Mouse (Mus musculus): Measurements from ENCODE around the gene Olfr718-ps1.

DNA sequence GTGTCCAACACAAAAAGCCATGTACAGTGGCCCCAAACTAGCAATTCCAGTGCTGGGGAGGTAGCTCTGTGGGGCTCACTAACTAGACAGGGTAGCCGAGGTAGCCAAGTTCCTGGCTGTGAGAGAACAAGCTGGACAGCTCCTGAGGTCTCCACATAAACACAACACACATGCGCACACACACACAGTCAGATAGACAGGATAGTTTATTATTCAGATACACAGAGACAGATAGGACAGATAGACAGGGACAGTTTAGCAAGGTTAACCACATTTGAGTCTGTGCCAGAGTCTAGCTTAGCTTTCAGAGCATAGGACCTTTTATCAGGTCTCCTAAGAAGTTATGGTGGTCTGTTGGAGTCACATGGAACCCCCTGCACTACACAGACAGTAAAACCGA, 40.5 kb downstream of the Olfr718-ps1 start:
- TF ChIP-seq CTCF (IDR thresholded peaks at IDR 0.05; ENCODE audit: borderline replicate concordance, insufficient read depth, low read depth, low read length) (no peak), POLR2A (IDR thresholded peaks at IDR 0.05; ENCODE audit: borderline replicate concordance, insufficient read depth, low read length) (no peak)
